Mouse (Mus musculus) intestine, embryonic 15.5 days (tissue): Measurements from ENCODE around the gene Kif23. TPM values are rescaled to one million over a fixed set of nuclear protein-coding genes. Genes with fewer than 3 reads are reported as not detected.

Experiments used
- ATAC-seq: fragments of 200-750 bp; cut with Nextera tagmentation; 2 replicates; pipeline ENCODE4 v1.8.0; 2017; ENCODE audit warnings: moderate TSS enrichment, moderate library complexity
- H3K27ac ChIP-seq: fragments of 300-500 bp; sonication (generic); 2 replicates; pipeline ENCODE4 v1.5.1; 2015; ENCODE audit warnings: mild to moderate bottlenecking, inconsistent platforms
- H3K27me3 ChIP-seq: fragments of 300-500 bp; sonication (generic); replicated peaks from 2 replicates; pipeline ENCODE4 v1.6.1; 2015; ENCODE audit warnings: inconsistent platforms
- H3K36me3 ChIP-seq: fragments of 300-500 bp; sonication (generic); 2 replicates; pipeline ENCODE4 v1.6.1; 2015; ENCODE audit warnings: inconsistent platforms
- H3K4me1 ChIP-seq: fragments of 300-500 bp; sonication (generic); replicated peaks from 2 replicates; pipeline ENCODE4 v1.6.1; 2015; ENCODE audit warnings: inconsistent platforms
- H3K4me2 ChIP-seq: fragments of 300-500 bp; sonication (generic); replicated peaks from 2 replicates; pipeline ENCODE4 v1.6.1; 2015; ENCODE audit warnings: mild to moderate bottlenecking, inconsistent platforms
- H3K4me3 ChIP-seq: fragments of 300-500 bp; sonication (generic); replicated peaks from 2 replicates; pipeline ENCODE4 v1.5.1; 2015; ENCODE audit warnings: inconsistent platforms
- H3K9ac ChIP-seq: fragments of 300-500 bp; sonication (generic); 2 replicates; pipeline ENCODE4 v1.6.1; 2015; ENCODE audit warnings: inconsistent platforms
- H3K9me3 ChIP-seq: fragments of 300-500 bp; sonication (generic); 2 replicates; pipeline ENCODE4 v1.6.1; 2016; ENCODE audit warnings: inconsistent platforms
- whole genome bisulfite sequencing: fragments of 180-500 bp; shearing (Covaris S2); methylation state at CpG from one replicate; pipeline ENCODE4 v1.1.7; 2015; 5-methylcytosine and 5-hydroxymethylcytosine counted together
- polyA plus RNA-seq: library from polyadenylated mRNA; unstranded; fragments of >200 nt; fragmentation: Nextera tagmentation; extraction: Ambion mirVana; gene quantifications from 2 replicates; pipeline ENCODE4 v1.2.1, GENCODE M21; 2015

The Kif23 gene
- polyA plus RNA-seq, 1 experiment from 2014 or later, result 92.6 TPM

DNA sequence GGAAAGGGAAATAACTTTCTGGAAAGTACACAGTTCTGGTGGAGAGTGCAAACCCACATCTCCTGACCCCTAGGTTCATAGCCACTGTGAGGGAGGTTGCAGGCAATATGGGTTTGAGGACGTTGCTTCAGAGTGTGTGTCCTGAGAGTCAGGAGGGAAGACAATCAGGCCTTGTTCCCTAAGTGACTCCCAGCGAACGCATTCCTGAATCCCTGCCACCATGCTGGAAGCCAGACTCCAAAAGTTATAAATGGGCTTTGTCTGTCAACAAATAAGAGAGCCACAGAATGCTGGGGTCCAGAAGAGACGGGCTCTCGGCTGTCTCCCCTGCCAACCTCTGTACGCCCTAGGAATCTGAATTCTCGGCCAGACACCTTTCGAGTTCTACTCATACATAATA, 56.7 kb downstream of the Kif23 start:
- Histone ChIP-seq H3K9ac (no peak overlapping the region), H3K4me1 (no peaks in the 10 kb centered on the region), H3K4me3 (no peak overlapping the region), H3K9me3 (no peaks in the 10 kb centered on the region), H3K36me3 (no peaks in the 10 kb centered on the region), H3K27ac (no peak overlapping the region), H3K4me2 (no peak overlapping the region), H3K27me3 (no peaks in the 10 kb centered on the region)
- ATAC-seq, result no peak
- 63% methylated on average over 8 of the region's 8 CpGs for WGBS

DNA sequence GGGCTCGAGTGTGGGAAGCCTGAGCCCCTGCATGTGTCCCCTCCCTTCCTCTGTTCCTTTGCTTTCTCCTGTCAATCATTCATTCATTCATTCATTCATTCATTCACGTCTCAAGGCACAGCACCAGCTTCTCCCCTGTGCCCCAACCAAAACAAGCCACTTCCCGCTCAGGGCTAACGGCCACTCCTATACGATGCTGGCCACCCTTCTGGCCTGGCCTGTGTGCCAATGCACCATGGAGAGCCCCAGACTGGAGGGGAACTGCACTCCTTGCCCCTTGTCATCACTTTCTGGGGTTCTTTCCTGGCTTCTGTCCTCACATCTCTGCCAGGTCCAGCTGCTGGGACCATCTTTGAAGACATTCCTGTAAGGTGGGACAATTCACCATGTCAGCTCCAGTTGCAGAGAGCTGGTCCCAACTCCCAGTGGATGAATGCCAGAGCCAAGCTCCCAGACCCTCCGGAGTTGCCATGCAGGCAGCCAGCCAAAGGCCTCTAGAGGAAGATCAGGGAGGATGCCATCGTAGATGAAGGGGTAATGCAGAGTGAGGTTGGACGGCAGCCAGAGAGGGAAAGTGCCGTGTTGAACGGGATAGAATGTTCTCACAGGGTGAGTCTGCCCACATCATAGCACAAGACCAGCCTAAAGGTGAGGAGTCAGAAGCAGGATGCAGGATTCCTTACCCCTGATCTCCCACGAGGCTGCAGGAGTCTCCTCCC, 58.8 kb downstream of the Kif23 start:
- no peak for ATAC-seq
- Histone ChIP-seq H3K27ac (no peak overlapping the region), H3K4me3 (no peak overlapping the region), H3K36me3 (no peaks in the 10 kb centered on the region), H3K4me2 (no peak overlapping the region), H3K9ac (no peak overlapping the region), H3K9me3 (no peaks in the 10 kb centered on the region), H3K27me3 (no peaks in the 10 kb centered on the region), H3K4me1 (no peaks in the 10 kb centered on the region; the same call in 1 of the 2 replicates)
- 59% methylated on average over 11 of the region's 11 CpGs for WGBS

DNA sequence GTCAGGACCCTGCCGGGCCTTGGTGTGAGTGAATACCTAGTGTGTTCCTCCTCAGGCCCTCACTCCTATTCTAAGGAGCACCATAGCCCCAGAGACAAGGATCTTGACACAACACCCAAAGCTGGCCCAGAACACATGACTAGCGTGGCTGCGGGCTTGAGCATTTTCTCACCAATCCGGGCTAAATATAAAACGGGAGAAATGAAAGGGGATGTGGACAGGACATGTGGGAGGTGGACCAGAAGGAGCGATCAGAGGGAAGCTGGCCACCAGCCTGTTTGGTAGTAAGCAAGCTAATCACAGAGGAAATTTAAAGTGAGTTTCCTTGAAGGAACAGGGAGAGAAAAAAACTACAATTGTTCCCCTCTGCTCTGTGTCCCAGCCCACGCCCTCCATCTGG, 60.6 kb downstream of the Kif23 start:
- H3K27me3 ChIP-seq, result no peaks in the 10 kb centered on the region
- no peak overlapping the region for H3K9ac ChIP-seq
- no peak overlapping the region for H3K4me3 ChIP-seq
- ATAC-seq, result no peak
- H3K4me1 ChIP-seq, result no peaks in the 10 kb centered on the region; the same call in 1 of the 2 replicates
- H3K27ac ChIP-seq, result no peak overlapping the region
- H3K4me2 ChIP-seq, result no peak overlapping the region
- H3K36me3 ChIP-seq, result no peaks in the 10 kb centered on the region
- no peaks in the 10 kb centered on the region for H3K9me3 ChIP-seq
- 81% methylated on average over 7 of the region's 7 CpGs for WGBS

DNA sequence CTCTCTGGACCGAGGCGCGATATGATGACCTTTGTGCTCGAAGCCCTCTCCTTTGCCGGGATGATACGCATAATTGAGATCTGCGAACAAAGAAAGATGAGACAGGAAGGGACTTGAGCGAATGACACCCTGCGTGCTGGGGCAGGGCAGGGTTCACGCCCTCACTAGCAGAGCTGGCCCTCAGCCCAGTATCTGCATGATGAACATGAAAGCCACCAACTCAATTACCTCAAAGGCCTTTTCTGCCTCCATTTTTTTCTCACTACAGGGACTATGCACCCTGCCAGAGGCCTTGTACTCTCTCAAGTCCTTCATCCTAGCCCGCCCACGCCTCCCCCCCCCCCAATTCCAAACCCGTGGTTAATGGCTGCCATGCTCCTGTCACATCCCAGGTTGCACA, 61.6 kb downstream of the Kif23 start:
- no peak for ATAC-seq
- Histone ChIP-seq H3K9me3 (no peaks in the 10 kb centered on the region), H3K4me1 (no peaks in the 10 kb centered on the region; the same call in 1 of the 2 replicates), H3K4me2 (no peak overlapping the region), H3K9ac (no peak overlapping the region), H3K36me3 (no peaks in the 10 kb centered on the region), H3K4me3 (no peak overlapping the region), H3K27ac (no peak overlapping the region), H3K27me3 (no peaks in the 10 kb centered on the region)
- 74% methylated on average over 13 of the region's 13 CpGs for WGBS

DNA sequence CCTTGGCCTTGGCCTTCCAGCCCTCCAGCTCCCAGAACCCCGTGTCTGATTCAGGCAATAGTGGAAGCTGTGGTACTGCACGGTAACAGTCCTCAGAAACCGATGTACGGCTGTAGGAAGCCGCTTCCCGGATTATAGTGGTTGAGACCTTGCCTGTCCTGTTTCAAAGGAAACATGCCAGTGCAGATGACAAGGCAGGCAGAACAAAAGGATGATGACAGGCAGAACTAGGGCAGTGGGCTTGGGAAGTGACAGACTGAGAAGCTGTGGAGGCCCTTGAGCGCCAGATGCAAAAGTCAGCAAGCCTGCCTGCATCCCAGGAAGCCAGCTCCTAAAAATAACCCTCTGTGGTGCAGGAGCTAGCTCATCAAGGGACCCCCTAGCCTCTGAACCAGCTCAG, 62.2 kb downstream of the Kif23 start:
- Histone ChIP-seq H3K9me3 (no peaks in the 10 kb centered on the region), H3K9ac (no peak overlapping the region), H3K4me1 (no peaks in the 10 kb centered on the region; the same call in 1 of the 2 replicates), H3K4me2 (no peak overlapping the region), H3K27ac (no peak overlapping the region), H3K36me3 (no peaks in the 10 kb centered on the region), H3K4me3 (no peak overlapping the region), H3K27me3 (no peaks in the 10 kb centered on the region)
- 80% methylated on average over 7 of the region's 7 CpGs for WGBS
- no peak for ATAC-seq

DNA sequence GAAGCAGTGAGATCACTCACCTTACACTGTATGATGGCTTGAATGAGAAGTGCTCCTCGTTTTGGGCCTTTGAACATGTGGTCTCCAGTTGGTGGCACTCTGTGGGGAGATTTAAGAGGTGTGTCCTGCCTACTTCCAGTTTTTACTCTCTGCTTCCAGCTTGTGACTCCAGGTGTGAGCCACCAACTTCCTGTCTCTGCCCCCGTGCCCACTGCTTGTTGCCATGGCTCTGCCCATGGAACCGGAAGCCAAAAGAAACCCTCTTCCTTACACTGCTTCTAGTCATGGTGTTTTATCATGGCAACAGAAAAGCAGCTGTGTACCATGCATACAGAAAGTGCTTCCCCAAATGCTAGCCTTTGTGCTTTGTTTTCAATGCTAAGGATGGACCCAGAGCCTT, 64.4 kb downstream of the Kif23 start:
- peaks cover under 1% of the 10 kb centered on the region; the same call in 1 of the 2 replicates for H3K27me3 ChIP-seq
- whole genome bisulfite sequencing, result 67% methylated on average over 3 of the region's 3 CpGs
- H3K36me3 ChIP-seq, result no peaks in the 10 kb centered on the region
- H3K9me3 ChIP-seq, result no peaks in the 10 kb centered on the region
- no peak overlapping the region for H3K4me2 ChIP-seq
- no peak overlapping the region for H3K4me3 ChIP-seq
- no peak for ATAC-seq
- H3K4me1 ChIP-seq, result peaks cover 4% of the 10 kb centered on the region
- no peak overlapping the region for H3K27ac ChIP-seq
- no peak overlapping the region for H3K9ac ChIP-seq

DNA sequence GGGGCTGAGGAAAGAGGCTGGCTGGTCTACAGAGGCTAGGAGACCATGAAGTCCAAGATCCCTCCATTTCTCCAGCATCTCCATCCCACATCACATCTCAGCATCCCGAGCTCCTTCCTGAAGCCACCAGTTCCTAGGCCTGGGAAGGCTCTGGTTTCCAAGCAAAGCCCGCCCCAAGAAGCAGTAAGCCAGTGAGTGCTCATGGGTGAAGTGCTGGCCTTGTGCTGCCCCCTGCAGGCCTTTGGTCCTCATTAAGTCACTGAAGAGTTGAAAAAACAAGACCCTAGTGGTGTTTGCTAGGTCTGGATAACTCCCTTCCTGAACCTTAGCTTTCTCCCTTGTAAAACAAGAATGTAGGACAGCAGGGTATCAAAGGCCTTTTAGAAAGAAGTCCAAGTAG, 67.7 kb downstream of the Kif23 start:
- Histone ChIP-seq H3K4me2 (no peak overlapping the region), H3K9ac (no peak overlapping the region), H3K4me3 (no peak overlapping the region), H3K4me1 (peaks cover 4% of the 10 kb centered on the region; the same call in 1 of the 2 replicates), H3K9me3 (no peaks in the 10 kb centered on the region), H3K27ac (no peak overlapping the region), H3K36me3 (no peaks in the 10 kb centered on the region), H3K27me3 (peaks cover 5% of the 10 kb centered on the region; the same call in 1 of the 2 replicates)
- no peak for ATAC-seq
- 37% methylated on average over 2 of the region's 2 CpGs for WGBS

DNA sequence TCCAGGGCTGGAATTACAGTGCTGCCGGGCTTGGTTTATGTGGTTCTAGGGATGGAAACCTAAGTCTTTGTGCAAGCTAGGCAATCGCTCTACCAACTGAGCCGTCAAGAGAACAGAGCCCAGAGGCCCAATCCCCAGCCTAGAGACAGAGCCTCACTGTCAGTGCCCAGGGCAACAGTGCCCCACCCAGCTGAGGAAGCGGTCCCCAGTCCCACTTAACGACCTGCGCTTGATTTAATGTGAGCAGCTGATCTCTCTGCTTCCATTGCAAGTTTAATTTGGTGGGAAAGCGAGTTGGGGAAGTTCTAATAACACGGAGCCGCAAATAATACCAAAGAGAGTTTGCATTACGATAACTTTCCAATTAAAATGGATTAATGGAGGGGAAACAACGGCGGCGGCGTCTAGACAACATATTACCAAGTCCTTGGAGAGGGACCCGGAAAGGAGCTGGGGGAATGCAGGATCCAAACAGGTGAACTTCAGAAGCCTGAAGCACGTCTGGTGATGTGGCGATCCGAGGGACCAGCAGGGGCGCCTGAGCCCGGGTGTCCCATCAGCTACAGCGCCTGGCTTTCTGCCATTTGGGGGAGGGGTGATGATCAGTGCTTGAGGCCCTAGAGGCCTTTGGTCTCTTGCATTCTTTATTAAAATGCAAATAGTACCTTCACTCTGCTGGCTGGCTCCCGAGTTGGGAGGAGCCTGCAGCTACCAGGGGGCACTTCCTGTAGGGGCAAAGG, 69.0 kb downstream of the Kif23 start:
- Histone ChIP-seq H3K27ac (no peak overlapping the region), H3K36me3 (no peaks in the 10 kb centered on the region), H3K4me2 (no peak overlapping the region), H3K4me1 (peaks cover 7% of the 10 kb centered on the region; the same call in 1 of the 2 replicates), H3K9me3 (no peaks in the 10 kb centered on the region), H3K4me3 (no peak overlapping the region), H3K9ac (no peak overlapping the region), H3K27me3 (peaks cover 5% of the 10 kb centered on the region; the same call in 1 of the 2 replicates)
- WGBS, result 35% methylated on average over 22 of the region's 22 CpGs
- no peak for ATAC-seq

DNA sequence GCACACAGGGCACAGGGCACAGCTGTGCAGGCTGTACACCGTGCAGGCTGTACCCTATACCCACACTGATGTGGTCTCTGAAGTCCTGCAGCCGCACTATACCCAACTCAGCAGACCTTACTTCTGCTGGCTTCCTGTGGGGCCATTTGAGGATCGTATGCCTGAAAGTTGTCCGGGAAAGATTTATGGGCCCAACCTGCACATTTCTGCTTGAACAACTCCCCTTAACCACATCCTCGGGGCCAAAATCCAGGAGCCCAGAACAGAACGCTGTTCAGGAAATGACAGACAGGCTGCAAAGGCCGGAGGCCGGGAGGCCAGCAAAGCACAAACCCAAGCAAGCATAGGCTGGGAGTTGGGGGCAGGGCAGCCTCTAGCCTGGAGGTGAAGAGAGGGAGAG, 73.2 kb downstream of the Kif23 start:
- Histone ChIP-seq H3K9ac (no peak overlapping the region), H3K27ac (no peak overlapping the region), H3K4me1 (peaks cover 7% of the 10 kb centered on the region; the same call in 1 of the 2 replicates), H3K36me3 (no peaks in the 10 kb centered on the region), H3K27me3 (peaks cover 5% of the 10 kb centered on the region; the same call in 1 of the 2 replicates), H3K4me2 (no peak overlapping the region), H3K4me3 (no peak overlapping the region), H3K9me3 (no peaks in the 10 kb centered on the region)
- 30% methylated on average over 8 of the region's 8 CpGs for WGBS
- no peak for ATAC-seq

DNA sequence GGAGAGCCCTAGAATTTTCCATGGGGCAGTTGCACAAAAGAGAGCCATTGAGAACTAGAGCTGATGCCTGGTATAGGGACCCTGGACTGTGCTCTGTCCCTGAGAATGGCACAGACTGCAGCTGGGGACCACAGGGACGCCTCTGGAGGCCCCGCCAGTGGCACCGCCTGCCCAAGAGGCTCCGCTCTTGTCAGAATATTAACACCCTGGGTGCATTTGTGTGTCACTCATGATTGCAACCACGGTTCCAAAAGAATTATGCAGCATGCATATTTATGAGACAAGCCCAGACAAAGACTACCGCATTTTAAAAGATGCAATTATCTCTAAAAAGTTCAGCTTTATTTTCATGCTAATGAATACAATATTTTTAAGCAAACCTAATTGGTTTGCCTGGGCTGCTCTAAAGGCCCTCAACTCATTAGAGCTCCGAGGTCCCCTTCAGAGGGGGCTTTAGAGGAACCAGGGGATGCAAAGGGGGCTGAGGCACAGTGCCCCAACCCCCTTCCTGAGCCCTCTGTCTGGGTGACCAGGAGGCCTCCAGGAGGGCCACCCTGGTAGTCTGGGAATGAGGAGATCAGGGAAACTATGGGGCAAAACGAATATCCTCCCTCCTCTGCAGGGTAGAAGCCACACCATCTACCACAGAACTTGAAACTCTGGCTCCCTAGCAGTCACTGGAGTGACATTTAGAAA, 74.2 kb downstream of the Kif23 start:
- ATAC-seq, result no peak
- no peaks in the 10 kb centered on the region for H3K36me3 ChIP-seq
- H3K27me3 ChIP-seq, result peaks cover 5% of the 10 kb centered on the region; the same call in 1 of the 2 replicates
- H3K27ac ChIP-seq, result no peak overlapping the region
- no peak overlapping the region for H3K4me3 ChIP-seq
- H3K4me1 ChIP-seq, result 0 out of 2 replicates have a peak, but pooled peaks cover 3% of the 10 kb centered on the region
- WGBS, result 75% methylated on average over 8 of the region's 8 CpGs
- no peaks in the 10 kb centered on the region for H3K9me3 ChIP-seq
- H3K4me2 ChIP-seq, result no peak overlapping the region
- no peak overlapping the region for H3K9ac ChIP-seq

DNA sequence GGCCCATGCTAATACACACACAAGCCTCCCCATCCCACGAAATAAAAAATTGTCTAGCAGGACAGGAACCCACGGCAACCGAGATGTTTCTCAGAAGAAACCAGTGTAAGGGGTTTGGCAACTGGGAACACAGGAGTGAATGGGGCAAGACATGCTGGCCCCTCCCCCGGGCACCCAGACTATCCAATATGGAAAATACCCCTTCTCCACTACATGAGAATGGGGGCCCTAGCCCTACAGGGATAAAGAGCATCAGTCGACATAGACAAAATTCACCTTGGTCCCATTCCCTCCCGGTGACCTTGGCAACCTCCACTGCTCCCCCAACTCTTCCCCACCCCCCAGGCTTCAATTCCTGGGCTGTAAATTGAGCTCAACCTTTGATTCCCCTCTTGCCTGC, 74.7 kb downstream of the Kif23 start:
- no peak overlapping the region for H3K4me2 ChIP-seq
- no peaks in the 10 kb centered on the region for H3K9me3 ChIP-seq
- H3K36me3 ChIP-seq, result no peaks in the 10 kb centered on the region
- 0 out of 2 replicates have a peak, but pooled peaks cover 3% of the 10 kb centered on the region for H3K4me1 ChIP-seq
- H3K27ac ChIP-seq, result no peak overlapping the region
- WGBS, result 78% methylated on average over 6 of the region's 6 CpGs
- ATAC-seq, result no peak
- H3K27me3 ChIP-seq, result peaks cover 1% of the 10 kb centered on the region; the same call in 1 of the 2 replicates
- H3K4me3 ChIP-seq, result no peak overlapping the region
- no peak overlapping the region for H3K9ac ChIP-seq

DNA sequence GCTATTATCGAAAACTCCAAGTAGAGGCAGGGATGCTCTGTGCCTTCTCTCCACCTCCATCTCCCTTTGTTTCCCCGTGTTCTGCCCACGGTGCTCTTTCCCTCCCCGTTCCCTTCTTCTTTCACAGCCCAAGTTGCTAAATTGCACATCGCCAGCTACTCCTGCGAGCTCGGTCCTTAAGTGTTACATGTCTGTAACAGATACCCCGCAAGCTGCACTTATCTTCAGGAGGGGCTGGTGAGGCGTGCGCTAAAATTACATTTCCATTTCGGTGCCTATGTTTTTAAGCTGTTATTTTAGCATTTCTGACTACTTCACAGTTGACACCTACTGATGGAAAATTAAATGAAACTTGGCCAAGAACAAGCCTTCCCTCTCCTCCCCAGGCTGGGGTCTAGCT, 78.9 kb downstream of the Kif23 start:
- Histone ChIP-seq H3K4me2 (no peak overlapping the region), H3K27me3 (no peaks in the 10 kb centered on the region), H3K36me3 (no peaks in the 10 kb centered on the region), H3K27ac (no peak overlapping the region), H3K9me3 (no peaks in the 10 kb centered on the region), H3K9ac (no peak overlapping the region), H3K4me3 (no peak overlapping the region), H3K4me1 (no peaks in the 10 kb centered on the region)
- no peak for ATAC-seq
- 81% methylated on average over 11 of the region's 11 CpGs for WGBS
